Mouse (Mus musculus) adrenal gland, adult 10 weeks (tissue): ENCODE results near the gene Kcnmb1. TPM values are rescaled to one million over a fixed set of nuclear protein-coding genes. Genes with fewer than 3 reads are reported as not detected.

ENCODE experiments used
- polyA plus RNA-seq: library from polyadenylated mRNA; stranded (reverse); fragments of 350-450 nt; fragmentation: Illumina TruSeq; extraction: RNeasy Lipid Tissue Mini Kit (QIAGEN cat#74804); gene quantifications from one replicate; pipeline ENCODE4 v1.2.3, GENCODE M21; 2014; ENCODE audit warnings: low read depth, low replicate concordance

Gene Kcnmb1
- polyA plus RNA-seq = 1.1 TPM

GRCm38 (mm10) chr11:33962688-33963407 is at the start of gene Kcnmb1:
Gene Kcnmb1 (plus strand): TSS chr11:33963013.

GRCm38 (mm10) chr11:33992938-33993337 is 30.1 kb downstream of the Kcnmb1 start, which contains the start of gene Kcnip1:
Gene Kcnip1 (minus strand): TSS chr11:33993152.

Other genes with a start within 250 kb of the Kcnmb1 start
- 19.9 TPM for gene Kcnip1, start 30.1 kb downstream of the Kcnmb1 start, polyA plus RNA-seq
- 2.3 TPM for gene Lcp2, start 83.9 kb downstream of the Kcnmb1 start, polyA plus RNA-seq
- not detected for gene 4930469K13Rik, start 135.5 kb downstream of the Kcnmb1 start, polyA plus RNA-seq
- not detected for gene Foxi1, start 245.1 kb downstream of the Kcnmb1 start, polyA plus RNA-seq